Mouse (Mus musculus) CD8-positive naive resting alpha-beta T cell, adult 57 days (primary cell): Measurements from ENCODE around the gene Iqgap2. TPM values are rescaled to one million over a fixed set of nuclear protein-coding genes. Genes with fewer than 3 reads are reported as not detected.

Experiments used
- total RNA-seq: library from RNA; stranded (reverse); gene quantifications from one replicate; pipeline ENCODE4 v1.2.4, GENCODE M21; 2023

Iqgap2 gene
- total RNA-seq = 53.6 TPM

GRCm38 (mm10) chr13:95891491-95891925 lies at the start of gene Iqgap2:
Iqgap2 (minus strand) TSS chr13:95891922.

GRCm38 (mm10) chr13:95696654-95697163 lies 195.0 kb downstream of the Iqgap2 start, which contains the start of gene F2rl2:
F2rl2 (plus strand) TSS chr13:95696853.

GRCm38 (mm10) chr13:95618309-95618712 lies 273.4 kb downstream of the Iqgap2 start, which contains the start of gene F2r:
F2r (minus strand) TSS chr13:95618487.

Other genes starting within 250 kb of the Iqgap2 start
- gene F2rl2, start 195.1 kb downstream of the Iqgap2 start, total RNA-seq = 0.34 TPM
- gene Gm20075, start 189.5 kb upstream of the Iqgap2 start, total RNA-seq = 8.3 TPM
- gene Gm17190, start 190.1 kb upstream of the Iqgap2 start, total RNA-seq = not detected
- gene Sv2c, start 240.7 kb upstream of the Iqgap2 start, total RNA-seq = 0.52 TPM